Mouse (Mus musculus): ENCODE data around the gene Prkd3. TPM values are rescaled to one million over a fixed set of nuclear protein-coding genes. Genes with fewer than 3 reads are reported as not detected.

The Prkd3 gene
- polyA plus RNA-seq, 1 experiment from 2014 or later: 57.3 TPM

DNA sequence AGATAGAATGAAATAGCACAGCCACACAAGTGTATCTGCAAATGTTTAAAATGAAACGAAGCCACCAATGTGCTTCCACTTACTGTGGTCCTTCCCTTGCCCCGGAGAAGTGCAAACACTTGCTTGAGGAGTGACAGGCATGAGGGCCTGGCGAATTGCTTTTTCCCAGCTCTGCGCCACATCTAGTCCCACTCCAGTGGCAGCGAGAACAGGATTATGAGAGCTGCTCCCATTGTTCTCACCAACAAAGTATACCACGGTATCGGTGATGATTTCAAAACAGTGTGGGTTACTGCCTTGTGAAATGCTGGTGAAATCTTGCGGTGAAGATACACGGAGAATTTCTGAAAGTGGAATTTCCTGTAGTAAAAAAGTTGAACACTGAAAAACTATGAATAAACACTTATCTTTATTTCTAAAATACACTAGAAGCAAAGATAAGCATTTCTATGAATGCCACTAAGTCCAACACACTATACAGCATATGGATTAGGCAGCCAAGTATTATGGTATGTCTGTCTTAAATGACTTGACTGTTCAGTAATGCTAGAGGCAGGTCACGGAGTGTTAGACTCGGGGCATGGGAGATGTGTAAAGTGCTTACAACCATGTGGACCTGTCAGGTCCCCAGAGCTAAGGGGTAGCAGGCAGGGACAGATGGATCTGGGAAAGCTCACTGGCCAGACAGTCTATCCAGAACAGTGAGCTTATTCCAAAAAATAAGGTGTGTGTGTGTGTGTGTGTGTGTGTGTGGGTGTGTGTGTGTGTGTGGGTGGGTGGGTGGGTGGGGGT is 54.3 kb downstream of the Prkd3 start:
- ATAC-seq (ENCODE audit: insufficient number of reproducible peaks, insufficient read depth, low FRiP score, low TSS enrichment): no peak
- H3K9me3 ChIP-seq: no peaks in the 10 kb centered on the region
- no peaks in the 10 kb centered on the region for H3K4me1 ChIP-seq
- H3K4me3 ChIP-seq: no peak overlapping the region
- H3K9ac ChIP-seq: no peak overlapping the region
- H3K27ac ChIP-seq: no peak overlapping the region
- H3K36me3 ChIP-seq: peaks cover 52% of the 10 kb centered on the region
- 91% methylated on average over 11 of the region's 11 CpGs for WGBS
- H3K4me2 ChIP-seq (replicated peaks): no peak overlapping the region
- no peaks in the 10 kb centered on the region for H3K27me3 ChIP-seq

DNA sequence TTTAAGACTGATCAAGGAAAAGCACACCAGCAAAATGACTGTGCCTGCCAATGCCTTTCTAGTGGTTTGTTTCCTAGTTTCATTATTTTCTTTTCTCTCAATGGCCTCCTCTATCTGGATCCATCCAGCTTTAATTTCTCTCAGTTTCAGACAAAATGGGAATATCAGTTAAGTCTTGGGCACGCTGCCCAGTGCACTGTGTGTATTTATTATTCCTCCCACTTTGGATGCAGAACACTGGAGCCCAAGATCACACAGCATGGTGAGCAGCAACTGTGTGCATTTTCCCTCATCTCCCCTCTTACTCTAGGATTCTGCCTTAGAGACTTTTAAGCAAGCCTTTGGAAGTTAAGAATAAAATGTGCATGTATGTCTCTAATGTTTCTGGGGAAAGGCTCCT is 56.2 kb downstream of the Prkd3 start:
- no peak overlapping the region for H3K27ac ChIP-seq
- H3K4me1 ChIP-seq: no peaks in the 10 kb centered on the region
- ATAC-seq (ENCODE audit: insufficient number of reproducible peaks, insufficient read depth, low FRiP score, low TSS enrichment): no peak
- no peaks in the 10 kb centered on the region for H3K9me3 ChIP-seq
- no peak overlapping the region for H3K4me3 ChIP-seq
- no peak overlapping the region for H3K9ac ChIP-seq
- 97% methylated on average over 1 of the region's 1 CpGs for WGBS
- H3K4me2 ChIP-seq (replicated peaks): no peak overlapping the region
- no peaks in the 10 kb centered on the region for H3K27me3 ChIP-seq
- H3K36me3 ChIP-seq: peaks cover 55% of the 10 kb centered on the region

DNA sequence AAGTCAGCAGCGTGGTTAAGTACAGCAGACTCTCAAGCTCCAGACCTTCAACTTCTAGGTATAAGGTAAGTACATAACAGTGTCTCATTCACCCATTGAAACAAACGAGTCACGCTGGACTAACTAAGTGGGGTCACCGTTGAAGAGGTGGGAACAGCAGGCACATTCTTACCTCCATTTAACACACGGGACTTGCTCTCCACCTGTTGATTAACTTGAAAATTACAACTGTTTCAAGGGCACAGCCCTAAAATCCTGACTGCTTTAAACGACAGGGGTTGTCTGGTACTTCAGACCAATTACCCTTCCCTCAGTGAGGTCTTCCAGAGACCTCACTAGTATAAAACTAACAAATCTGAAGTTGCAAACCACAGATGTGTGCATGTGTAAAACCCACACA is 61.1 kb downstream of the Prkd3 start:
- H3K36me3 ChIP-seq: peaks cover 63% of the 10 kb centered on the region
- ATAC-seq (ENCODE audit: insufficient number of reproducible peaks, insufficient read depth, low FRiP score, low TSS enrichment): no peak
- no peak overlapping the region for H3K27ac ChIP-seq
- H3K9ac ChIP-seq: no peak overlapping the region
- no peak overlapping the region for H3K4me3 ChIP-seq
- H3K9me3 ChIP-seq: no peaks in the 10 kb centered on the region
- no peaks in the 10 kb centered on the region for H3K4me1 ChIP-seq
- no peak overlapping the region for H3K4me2 ChIP-seq (replicated peaks)
- WGBS: 81% methylated on average over 6 of the region's 6 CpGs
- H3K27me3 ChIP-seq: no peaks in the 10 kb centered on the region

DNA sequence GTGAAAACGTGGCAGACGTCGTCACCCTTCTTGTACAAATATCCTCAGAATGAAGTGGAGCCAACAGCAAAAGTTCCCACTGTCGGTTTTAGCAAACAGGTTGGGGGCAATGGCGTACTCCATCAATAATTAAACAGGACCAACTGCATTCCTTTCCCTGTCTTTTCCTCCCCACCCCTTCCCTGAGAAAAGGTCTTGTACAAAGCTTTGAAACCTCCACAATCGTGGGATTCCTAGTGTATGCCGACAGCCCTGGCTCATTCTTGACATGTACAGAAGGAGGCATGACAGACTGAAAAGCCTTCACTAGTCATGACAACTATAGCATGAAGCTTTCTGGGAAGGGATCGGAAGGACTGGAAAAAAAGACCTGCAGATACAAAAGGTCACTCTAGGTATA is 67.4 kb downstream of the Prkd3 start:
- H3K36me3 ChIP-seq: peaks cover 70% of the 10 kb centered on the region
- H3K4me1 ChIP-seq: no peaks in the 10 kb centered on the region
- no peak for ATAC-seq (ENCODE audit: insufficient number of reproducible peaks, insufficient read depth, low FRiP score, low TSS enrichment)
- no peak overlapping the region for H3K9ac ChIP-seq
- H3K27me3 ChIP-seq: no peaks in the 10 kb centered on the region
- no peak overlapping the region for H3K27ac ChIP-seq
- no peaks in the 10 kb centered on the region for H3K9me3 ChIP-seq
- 87% methylated on average over 8 of the region's 8 CpGs for whole genome bisulfite sequencing
- no peak overlapping the region for H3K4me3 ChIP-seq
- H3K4me2 ChIP-seq (replicated peaks): no peak overlapping the region

DNA sequence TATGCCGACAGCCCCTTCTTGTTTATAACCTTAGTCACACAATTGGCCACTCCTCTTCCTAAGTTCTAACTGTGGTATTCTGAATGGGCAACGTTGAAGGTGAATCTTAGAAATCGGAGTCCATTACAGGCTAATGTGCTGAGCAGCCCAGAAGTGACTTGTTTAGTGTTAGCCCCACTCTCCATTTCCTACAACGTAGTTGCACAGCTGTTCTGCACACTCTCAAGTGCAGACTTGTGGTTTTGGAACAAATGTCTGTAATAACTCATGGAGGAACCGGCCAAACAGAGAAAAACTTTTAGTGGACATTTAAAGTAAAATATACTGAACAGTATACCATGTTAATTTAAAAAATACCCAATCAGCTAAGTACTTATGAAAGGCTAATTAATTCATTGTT is 68.5 kb downstream of the Prkd3 start:
- ATAC-seq (ENCODE audit: insufficient number of reproducible peaks, insufficient read depth, low FRiP score, low TSS enrichment): no peak
- no peaks in the 10 kb centered on the region for H3K4me1 ChIP-seq
- no peak overlapping the region for H3K4me3 ChIP-seq
- peaks cover 72% of the 10 kb centered on the region for H3K36me3 ChIP-seq
- no peak overlapping the region for H3K4me2 ChIP-seq (replicated peaks)
- no peak overlapping the region for H3K9ac ChIP-seq
- WGBS: 92% methylated on average over 5 of the region's 5 CpGs
- no peaks in the 10 kb centered on the region for H3K27me3 ChIP-seq
- no peaks in the 10 kb centered on the region for H3K9me3 ChIP-seq
- H3K27ac ChIP-seq: no peak overlapping the region

DNA sequence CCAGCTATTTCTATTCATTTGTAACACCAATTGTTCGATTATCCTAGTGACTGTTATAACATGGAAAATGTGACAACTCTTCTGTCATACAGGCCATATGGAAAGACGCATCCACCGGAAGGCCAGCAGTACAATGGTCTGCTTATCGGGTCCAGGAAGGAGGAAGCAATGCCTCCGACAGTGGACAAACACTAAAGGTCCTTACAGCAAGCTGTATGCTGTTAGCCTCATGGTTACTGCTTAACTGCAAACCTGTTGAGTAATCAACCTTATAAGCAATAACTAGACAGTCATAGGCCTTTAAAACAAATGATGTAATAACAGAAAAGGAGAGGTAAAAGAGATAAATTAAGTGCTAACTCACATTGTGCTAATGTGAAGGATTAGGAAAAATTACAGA is 69.4 kb downstream of the Prkd3 start:
- H3K36me3 ChIP-seq: peaks cover 72% of the 10 kb centered on the region
- no peak overlapping the region for H3K27ac ChIP-seq
- no peak overlapping the region for H3K9ac ChIP-seq
- H3K4me1 ChIP-seq: no peaks in the 10 kb centered on the region
- no peak overlapping the region for H3K4me2 ChIP-seq (replicated peaks)
- WGBS: 94% methylated on average over 5 of the region's 5 CpGs
- ATAC-seq (ENCODE audit: insufficient number of reproducible peaks, insufficient read depth, low FRiP score, low TSS enrichment): no peak
- H3K27me3 ChIP-seq: no peaks in the 10 kb centered on the region
- H3K9me3 ChIP-seq: no peaks in the 10 kb centered on the region
- no peak overlapping the region for H3K4me3 ChIP-seq

DNA sequence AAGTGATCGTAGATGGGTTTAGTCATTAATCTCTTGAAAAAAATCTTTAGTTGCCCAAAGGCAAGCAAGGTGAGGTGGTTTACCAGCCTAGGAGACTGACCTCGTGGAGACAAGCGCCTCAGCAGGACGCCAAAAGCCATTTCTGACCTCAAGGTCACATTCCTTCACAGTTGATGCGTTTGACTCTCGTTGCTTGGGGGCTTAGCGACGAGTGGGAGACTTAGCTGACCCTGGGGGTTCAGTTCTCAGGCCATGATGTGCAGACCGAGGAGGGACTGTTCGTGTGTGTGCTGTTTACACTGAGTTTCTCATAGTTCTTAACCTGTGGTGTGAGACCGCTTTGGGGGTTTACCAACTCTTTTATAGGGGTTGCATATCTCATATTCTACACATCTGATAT is 78.0 kb downstream of the Prkd3 start:
- Histone ChIP-seq H3K9me3 (no peaks in the 10 kb centered on the region), H3K27ac (no peak overlapping the region), H3K4me1 (peaks cover under 1% of the 10 kb centered on the region), H3K27me3 (no peaks in the 10 kb centered on the region), H3K4me2 (replicated peaks) (no peak overlapping the region), H3K36me3 (peaks cover 23% of the 10 kb centered on the region), H3K4me3 (no peak overlapping the region), H3K9ac (no peak overlapping the region)
- WGBS: 46% methylated on average over 11 of the region's 11 CpGs
- no peak for ATAC-seq (ENCODE audit: insufficient number of reproducible peaks, insufficient read depth, low FRiP score, low TSS enrichment)

DNA sequence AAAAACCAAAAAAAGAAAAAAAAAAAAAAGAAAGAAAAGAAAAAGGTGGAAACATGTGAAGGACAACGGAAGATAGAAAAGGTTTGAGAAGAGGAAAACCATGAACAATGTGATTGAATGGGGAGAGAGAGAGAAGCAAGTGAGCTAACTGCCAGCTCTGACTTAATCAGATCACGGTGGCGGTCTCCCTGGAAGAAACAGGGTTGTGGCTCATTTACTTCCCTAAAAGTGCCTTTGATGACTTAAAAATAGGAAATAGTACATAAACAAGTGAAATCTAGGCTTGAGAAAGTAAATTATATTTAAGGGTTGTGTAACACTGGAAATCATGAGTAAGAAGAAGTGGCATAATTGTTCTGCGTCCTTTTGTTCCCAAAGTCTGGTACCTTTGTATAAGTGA is 81.7 kb downstream of the Prkd3 start:
- H3K27me3 ChIP-seq: no peaks in the 10 kb centered on the region
- H3K4me1 ChIP-seq: peaks cover 8% of the 10 kb centered on the region
- H3K27ac ChIP-seq: no peak overlapping the region
- no peaks in the 10 kb centered on the region for H3K9me3 ChIP-seq
- no peak overlapping the region for H3K9ac ChIP-seq
- H3K4me3 ChIP-seq: no peak overlapping the region
- 92% methylated on average over 4 of the region's 4 CpGs for WGBS
- ATAC-seq (ENCODE audit: insufficient number of reproducible peaks, insufficient read depth, low FRiP score, low TSS enrichment): no peak
- no peak overlapping the region for H3K4me2 ChIP-seq (replicated peaks)
- H3K36me3 ChIP-seq: peaks cover 29% of the 10 kb centered on the region

DNA sequence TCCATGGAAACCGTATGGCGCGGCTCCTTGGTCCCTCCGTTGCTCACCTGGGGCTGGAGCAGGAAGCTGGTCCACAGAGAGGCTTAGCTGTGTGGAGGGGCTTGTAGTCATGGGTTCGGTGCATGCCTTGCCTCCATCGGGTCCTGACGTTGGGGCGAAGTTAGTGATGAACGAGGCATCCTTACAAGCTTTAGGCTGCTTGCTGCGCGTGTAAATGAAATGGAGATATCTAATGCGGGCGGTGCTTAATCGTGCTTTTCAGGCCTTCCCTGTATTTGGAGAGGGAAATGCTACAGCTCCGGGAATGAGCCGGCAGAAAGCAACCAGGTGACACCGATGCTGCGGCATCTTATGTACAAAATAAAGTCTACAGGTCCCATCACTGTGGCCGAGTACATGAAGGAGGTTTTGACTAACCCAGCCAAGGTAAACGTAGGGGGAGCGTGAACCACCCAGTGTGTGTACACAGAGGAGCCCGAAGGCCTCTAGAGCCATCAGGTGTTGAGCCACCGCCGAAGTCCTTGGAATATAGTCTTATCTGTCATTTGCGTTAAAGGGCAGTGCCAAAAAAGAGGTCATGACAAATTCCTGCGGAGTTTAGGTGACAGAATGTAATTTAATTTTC is 83.3 kb downstream of the Prkd3 start:
- ATAC-seq (ENCODE audit: insufficient number of reproducible peaks, insufficient read depth, low FRiP score, low TSS enrichment): 0 out of 2 replicates have a peak, but pooled peaks have one; percentile 29
- Histone ChIP-seq H3K27me3 (no peaks in the 10 kb centered on the region), H3K9me3 (no peaks in the 10 kb centered on the region), H3K4me3 (peak overlapping the region; percentile 91), H3K36me3 (peaks cover 39% of the 10 kb centered on the region), H3K27ac (no peak overlapping the region), H3K9ac (peak overlapping the region; percentile 74), H3K4me1 (peaks cover 14% of the 10 kb centered on the region), H3K4me2 (replicated peaks) (peak overlapping the region; percentile 64)
- 8% methylated on average over 26 of the region's 26 CpGs for WGBS

DNA sequence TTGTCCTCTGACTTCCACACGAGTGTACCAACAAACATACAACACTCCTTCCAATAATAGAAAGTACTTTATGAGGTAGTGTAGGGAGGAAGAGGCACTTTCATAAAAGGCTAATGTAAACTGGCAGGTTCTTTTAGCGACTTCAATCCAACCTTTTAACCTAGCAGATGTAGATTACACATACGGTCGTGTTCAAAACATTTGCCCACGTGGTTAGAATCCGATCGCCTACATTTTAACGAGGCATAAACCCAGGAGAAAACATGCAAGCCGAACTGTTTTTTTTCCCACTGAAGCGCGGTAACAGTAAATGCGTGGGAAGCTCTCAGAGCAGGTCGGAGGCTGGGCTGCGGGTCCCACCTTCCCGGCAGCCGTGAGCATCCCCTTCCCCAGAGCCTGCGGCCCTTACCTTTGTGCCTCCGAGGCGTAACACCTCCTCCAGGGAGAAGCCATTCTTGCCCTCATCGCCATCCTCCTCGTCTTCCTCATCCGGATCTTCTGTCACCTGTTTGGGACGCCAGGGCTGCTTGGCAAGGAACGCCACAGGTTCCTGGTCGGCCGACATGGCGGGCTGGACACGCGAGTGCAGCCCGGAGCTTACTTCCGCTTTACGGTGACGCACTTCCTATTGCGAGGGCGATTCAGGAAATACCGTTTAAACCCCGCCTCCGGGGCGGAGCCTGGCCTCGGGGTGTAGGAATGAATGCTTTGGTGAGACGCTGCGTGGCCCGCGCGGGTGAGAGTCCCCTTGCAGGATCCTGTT is 84.0 kb downstream of the Prkd3 start, which contains the start of the genes Cebpz and Ndufaf7:
Cebpz (minus strand) TSS at position 601 of the 763 bp plus-strand sequence.
Ndufaf7 (plus strand) TSS at position 671 of the 763 bp plus-strand sequence.
- Histone ChIP-seq H3K27ac (no peak within 1 kb of the TSS), H3K27me3 (no peaks in the 10 kb centered on the region), H3K36me3 (peaks cover 39% of the 10 kb centered on the region), H3K4me2 (replicated peaks) (peak within 1 kb of the TSS; percentile 64), H3K9ac (peak within 1 kb of the TSS; percentile 74), H3K9me3 (no peaks in the 10 kb centered on the region), H3K4me3 (peak within 1 kb of the TSS; percentile 91), H3K4me1 (peaks cover 14% of the 10 kb centered on the region)
- peak; percentile 97 for ATAC-seq (ENCODE audit: insufficient number of reproducible peaks, insufficient read depth, low FRiP score, low TSS enrichment)
- under 1% methylated on average over 45 of the region's 45 CpGs for WGBS

DNA sequence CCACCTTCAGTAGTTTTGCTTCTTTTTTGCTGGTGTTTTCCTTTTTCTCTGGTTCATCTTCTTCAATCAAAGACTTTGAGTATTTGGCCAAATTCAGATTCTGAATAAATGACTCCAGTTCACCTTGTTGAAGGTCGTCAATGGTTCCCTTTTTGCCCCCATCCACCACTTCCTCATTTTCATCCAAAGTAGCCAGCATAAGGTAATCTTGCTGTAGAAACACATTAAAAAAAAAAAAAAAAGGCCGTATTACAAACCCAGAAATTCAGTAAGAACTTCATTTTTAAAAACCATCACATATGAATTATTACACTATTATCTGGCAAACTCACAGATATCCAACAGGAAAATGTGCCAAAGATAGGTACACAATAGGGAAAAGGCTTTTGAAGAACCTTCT is 84.8 kb downstream of the Prkd3 start:
- Histone ChIP-seq H3K4me1 (peaks cover 14% of the 10 kb centered on the region), H3K27ac (no peak overlapping the region), H3K9ac (peak overlapping the region; percentile 74), H3K9me3 (no peaks in the 10 kb centered on the region), H3K27me3 (no peaks in the 10 kb centered on the region), H3K36me3 (peaks cover 43% of the 10 kb centered on the region), H3K4me2 (replicated peaks) (peak overlapping the region; percentile 64), H3K4me3 (peak overlapping the region; percentile 91)
- no peak for ATAC-seq (ENCODE audit: insufficient number of reproducible peaks, insufficient read depth, low FRiP score, low TSS enrichment)
- WGBS: 84% methylated on average over 2 of the region's 2 CpGs
